Mouse (Mus musculus) stomach, postnatal 0 days (tissue): ENCODE measurements around the gene Olfr643.

Source experiments
- CTCF ChIP-seq: IDR thresholded peaks from 2 replicates; pipeline ENCODE4 v1.5.1; 2016; ENCODE audit warnings: antibody characterized with exemption, low read depth, mild to moderate bottlenecking, moderate library complexity
- EP300 ChIP-seq: optimal IDR thresholded peaks from 2 replicates; pipeline ENCODE3; 2016; ENCODE audit warnings: antibody characterized with exemption

DNA sequence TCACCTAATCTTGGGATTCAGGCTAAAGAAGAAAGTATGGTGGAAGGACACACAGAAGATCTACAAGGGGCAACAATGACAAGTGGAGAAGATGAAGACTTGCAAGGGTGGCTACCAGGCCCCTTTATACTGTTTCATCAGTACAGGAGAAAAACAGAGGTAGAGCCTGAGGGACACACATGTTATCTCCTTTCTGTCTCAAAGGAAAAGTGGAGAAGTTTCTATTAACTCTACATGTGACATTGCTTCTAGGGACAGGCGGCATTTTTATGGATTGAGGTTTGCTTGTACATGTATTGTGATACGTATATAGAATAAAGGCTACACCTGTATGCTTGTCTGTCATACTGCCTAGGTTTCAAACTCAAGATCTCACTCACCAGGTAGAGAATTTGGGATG is 46.1 kb upstream of the Olfr643 start, which contains the start of gene Olfr648:
- TF ChIP-seq CTCF (no peak), EP300 (no peak)
